ENCODE assay signal across 8 mouse cellular contexts in genomic region chr9:72807420-72808005, GRCm38 (mm10). TPM values are rescaled to one million over a fixed set of nuclear protein-coding genes. Genes with fewer than 3 reads are reported as not detected.
DNase-seq lines count a peak whose midpoint lies in the region; ATAC-seq and TF ChIP-seq lines count a peak whose summit lies in the region.

No protein-coding gene starts in this region.

- peak overlapping the region; percentile 46 for H3K9ac ChIP-seq in heart, adult 2 months (ENCODE audit: low read depth, low read length)
- H3K9ac ChIP-seq in liver, embryonic 11.5 days (ENCODE audit: low read depth, low read length) = peak overlapping the region; percentile 67

- TF ChIP-seq CTCF in heart, adult 2 months (IDR thresholded peaks at IDR 0.05) = peak; percentile 29
- no peak for TF ChIP-seq CTCF in olfactory bulb, adult 2 months (IDR thresholded peaks at IDR 0.05; ENCODE audit: insufficient read depth, low read depth, low read length)

- peaks cover 2% of the 10 kb centered on the region for H3K27me3 ChIP-seq in heart, adult 2 months (ENCODE audit: control insufficient read depth, insufficient read depth, low read length)
- peaks cover 23% of the 10 kb centered on the region for H3K27me3 ChIP-seq in liver, embryonic 11.5 days (replicated peaks; ENCODE audit: control insufficient read depth, insufficient read depth, low read length)

- no peaks in the 10 kb centered on the region for H3K9me3 ChIP-seq in liver, embryonic 11.5 days (ENCODE audit: control insufficient read depth, low read length)

- H3K4me2 ChIP-seq in liver, embryonic 11.5 days = peak overlapping the region; percentile 90

- H3K79me2 ChIP-seq in heart, adult 2 months (replicated peaks; ENCODE audit: control insufficient read depth, insufficient read depth, low read length) = no peaks in the 10 kb centered on the region

- peak; percentile 50 for ATAC-seq in liver, embryonic 11.5 days (replicated peaks; ENCODE audit: low FRiP score)

- intact Hi-C loops in heart, adult 2 months (cut with DNase I) = loop anchor here (5.0 kb wide), 1 partner anchor 75 kb away; no protein-coding TSS in a partner anchor

- no peak for TF ChIP-seq EP300 in heart, adult 2 months (IDR thresholded peaks at IDR 0.05; ENCODE audit: insufficient read depth, low read depth, low read length)

- WGBS in heart, adult 2 months = under 1% methylated on average over 44 of the region's 52 CpGs
- WGBS in liver, embryonic 11.5 days = under 1% methylated on average over 52 of the region's 52 CpGs
- under 1% methylated on average over 52 of the region's 52 CpGs for WGBS in olfactory bulb, adult 2 months

- peak; percentile 34 to 66 for DNase-seq in urinary bladder, postnatal 4 days (ENCODE audit: low spot score in 2 of 2)
- no peak for DNase-seq in urinary bladder, postnatal 36 days (ENCODE audit: low spot score in 2 of 2)
- DNase-seq in embryo, embryonic 10 days (ENCODE audit: low spot score) = peak; percentile 68
- DNase-seq in heart, adult 2 months = peak; percentile 35 to 43
- DNase-seq in kidney, postnatal 14 days = peak; percentile 65
- peak; percentile 68 for DNase-seq in liver, embryonic 11.5 days (ENCODE audit: low spot score)
- peak; percentile 80 for DNase-seq in thymus, postnatal 4 days

- TF ChIP-seq POLR2A in heart, adult 2 months (IDR thresholded peaks at IDR 0.05; ENCODE audit: insufficient read depth, low read depth, low read length) = no peak
- TF ChIP-seq POLR2A in olfactory bulb, adult 2 months (IDR thresholded peaks at IDR 0.05; ENCODE audit: insufficient read depth, low read depth, low read length) = no peak

- H3K36me3 ChIP-seq in heart, adult 2 months (ENCODE audit: control insufficient read depth, insufficient read depth, low read length) = no peaks in the 10 kb centered on the region
- no peaks in the 10 kb centered on the region for H3K36me3 ChIP-seq in liver, embryonic 11.5 days (ENCODE audit: control insufficient read depth, insufficient read depth, low read length)

- H3K27ac ChIP-seq in heart, adult 2 months = no peak overlapping the region
- peak overlapping the region; percentile 41; the same call in 1 of the 2 replicates for H3K27ac ChIP-seq in liver, embryonic 11.5 days (ENCODE audit: low read depth, low read length)
- peak overlapping the region; percentile 66 for H3K27ac ChIP-seq in olfactory bulb, adult 2 months (ENCODE audit: insufficient read depth, low read depth, low read length)

- H3K4me1 ChIP-seq in heart, adult 2 months (ENCODE audit: control insufficient read depth, insufficient read depth, low read length) = no peaks in the 10 kb centered on the region
- H3K4me1 ChIP-seq in liver, embryonic 11.5 days (replicated peaks; ENCODE audit: control insufficient read depth, insufficient read depth, low read length) = peaks cover 7% of the 10 kb centered on the region; the same call in 1 of the 2 replicates
- peaks cover 7% of the 10 kb centered on the region for H3K4me1 ChIP-seq in olfactory bulb, adult 2 months (ENCODE audit: control insufficient read depth, insufficient read depth, low read length)

- H3K4me3 ChIP-seq in heart, adult 2 months = peak overlapping the region; percentile 64
- H3K4me3 ChIP-seq in liver, embryonic 11.5 days (ENCODE audit: low read depth, low read length) = peak overlapping the region; percentile 71
- peak overlapping the region; percentile 89 for H3K4me3 ChIP-seq in olfactory bulb, adult 2 months (ENCODE audit: insufficient read depth, low read depth, low read length)

RNA-seq across cellular contexts. Expression of gene Prtg, which starts 0.8 kb away (rescaled TPM):
- under 1 TPM; 0.02 to 0.05 TPM for total RNA-seq in heart, adult 2 months (2021)
- polyA plus RNA-seq in heart, adult 2 months (2012; rRNA removed) = 0.12 and 0.27 TPM in 2 replicates
- polyA plus RNA-seq in liver, embryonic 11.5 days (2014; fragmentation: Nextera tagmentation; extraction: Ambion mirVana) = 1.7 TPM in 2 replicates
- polyA plus RNA-seq in olfactory bulb, adult 2 months (2012; ENCODE audit: insufficient read depth, insufficient read length, low replicate concordance, missing spikeins) = not detected in 2 replicates

Comparison
In these comparisons a context has a peak if more than half of its experiments do, and no peak if none do; other contexts are left out.
1. DNase-seq: peak in urinary bladder, postnatal 4 days (2 of 2), embryo, embryonic 10 days (single experiment), heart, adult 2 months (2 of 2), kidney, postnatal 14 days (single experiment), liver, embryonic 11.5 days (single experiment) and thymus, postnatal 4 days (single experiment); none in urinary bladder, postnatal 36 days (0 of 2).
2. Peak in every context shown above with its lines, with median percentiles within 50 percentile points of each other: H3K4me3 ChIP-seq.